Mouse (Mus musculus): ENCODE measurements around the gene Fam186a. TPM values are rescaled to one million over a fixed set of nuclear protein-coding genes. Genes with fewer than 3 reads are reported as not detected.

Fam186a gene
- polyA plus RNA-seq (2012; rRNA removed), result under 0.01 TPM in 1 of 2 replicates, not detected in the other

GRCm38 (mm10) chr15:99966961-99967360 lies at the start of gene Fam186a:
Gene Fam186a, minus strand, starts transcription at chr15:99967061.

GRCm38 (mm10) chr15:99969765-99970164 lies 2.9 kb upstream of the Fam186a start, which contains the start of gene Larp4:
Gene Larp4, plus strand, starts transcription at chr15:99970065.

GRCm38 (mm10) chr15:99875334-99875869 lies 91.5 kb downstream of the Fam186a start, which contains the start of gene Lima1:
Gene Lima1, minus strand, starts transcription at chr15:99875456.

Other genes starting within 250 kb of the Fam186a start
- gene Gpd1, start 249.5 kb downstream of the Fam186a start, polyA plus RNA-seq (2012; rRNA removed), result 7.7 and 8.5 TPM in 2 replicates
- gene Cox14, start 241.4 kb downstream of the Fam186a start, polyA plus RNA-seq (2012; rRNA removed), result 62.4 and 63.3 TPM in 2 replicates
- 4.2 and 5.6 TPM in 2 replicates for gene Cers5, start 194.2 kb downstream of the Fam186a start, polyA plus RNA-seq (2012; rRNA removed)
- gene Lima1, start 91.6 kb downstream of the Fam186a start, polyA plus RNA-seq (2012; rRNA removed), result 5.5 and 5.8 TPM in 2 replicates
- gene Larp4, start 3.0 kb upstream of the Fam186a start, polyA plus RNA-seq (2012; rRNA removed), result 11.0 and 12.0 TPM in 2 replicates
- gene Dip2b, start 71.6 kb upstream of the Fam186a start, polyA plus RNA-seq (2012; rRNA removed), result 1.9 and 2.3 TPM in 2 replicates

All from liver, embryonic 14 days (tissue).